Mouse (Mus musculus) kidney, adult 2 months (tissue): ENCODE data around the gene Sardh.

ENCODE experiments used
- CTCF ChIP-seq: fragments of 200-500 bp; conservative IDR thresholded peaks from 2 replicates; pipeline ENCODE4 v1.5.1; 2011; ENCODE audit warnings: low read depth, mild to moderate bottlenecking, control low read depth, low read length, moderate library complexity, mixed read lengths; ENCODE audit not compliant: insufficient read depth, insufficient read length
- POLR2A ChIP-seq: fragments of 200-500 bp; IDR thresholded peaks from one replicate; pipeline ENCODE4 v1.6.1; 2011; ENCODE audit warnings: low read depth, low read length, control low read depth

DNA sequence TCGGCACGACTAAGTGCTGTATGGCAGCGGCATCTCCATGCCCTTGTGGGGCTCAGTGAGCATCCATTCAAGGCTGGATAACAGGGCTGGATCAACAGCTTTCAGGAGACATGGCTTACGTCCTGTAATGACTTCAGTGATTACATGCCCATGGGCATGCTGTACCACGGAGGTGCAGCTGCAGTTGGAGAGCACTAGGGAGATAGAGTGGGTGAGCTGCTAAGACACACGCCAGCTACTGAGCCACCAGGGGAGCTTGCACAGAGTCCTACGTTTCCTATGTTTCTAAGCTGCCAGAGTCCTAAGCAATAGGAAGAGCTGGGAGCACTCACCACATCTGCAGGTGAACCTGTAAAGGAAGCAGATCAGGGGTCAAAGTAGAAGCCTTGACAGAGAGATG lies 30.7 kb upstream of the Sardh start:
- TF ChIP-seq CTCF (no peak), POLR2A (no peak)
